ENCODE assay signal across 21 mouse cellular contexts in the genomic region with DNA sequence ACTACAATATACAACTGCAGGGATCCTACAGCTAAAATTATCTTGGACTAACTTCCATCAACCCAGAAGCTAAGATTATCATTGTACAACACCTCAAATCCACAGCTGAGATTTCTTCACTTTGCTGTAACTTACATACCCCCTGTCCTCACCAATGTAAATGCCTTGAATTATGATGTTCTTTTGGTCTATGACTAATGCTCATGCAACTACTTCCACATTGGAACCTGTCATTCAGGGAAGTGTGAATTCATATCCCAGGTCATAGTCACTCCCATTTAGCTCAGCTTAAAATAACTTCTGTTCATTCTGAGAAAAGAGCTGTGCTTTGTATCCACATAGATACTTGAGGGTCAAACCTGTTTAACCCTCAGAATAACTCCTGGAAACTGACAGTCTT.
"Had no signal": no experiment of that assay in that cellular context is flagged by ENCODE, and none has a peak within 500 bp of the region (broad histone marks: within the 10 kb centered on the region; RNA-seq: fewer than 3 reads in every experiment).

No protein-coding gene starts in this region.

- H3K36me3 ChIP-seq: limb, embryonic 10.5 days; limb, embryonic 13.5 days; liver, embryonic 12.5 days; liver, embryonic 15.5 days; lung, embryonic 15.5 days; neural tube, embryonic 12.5 days; neural tube, embryonic 15.5 days; stomach, embryonic 15.5 days had no signal

- H3K9me3 ChIP-seq: limb, embryonic 10.5 days; limb, embryonic 13.5 days; liver, embryonic 12.5 days; liver, embryonic 15.5 days; lung, embryonic 15.5 days; neural tube, embryonic 12.5 days; neural tube, embryonic 15.5 days; stomach, embryonic 15.5 days had no signal

- H3K4me1 ChIP-seq: limb, embryonic 10.5 days; limb, embryonic 13.5 days; liver, embryonic 12.5 days; liver, embryonic 15.5 days; lung, embryonic 15.5 days; neural tube, embryonic 12.5 days; neural tube, embryonic 15.5 days; stomach, embryonic 15.5 days had no signal

- H3K27ac ChIP-seq: kidney, postnatal 0 days; layer of hippocampus, adult 2 months; limb, embryonic 10.5 days; limb, embryonic 13.5 days; liver, embryonic 12.5 days; liver, embryonic 15.5 days; lung, embryonic 15.5 days; neural tube, embryonic 12.5 days; neural tube, embryonic 15.5 days; stomach, embryonic 15.5 days had no signal

- H3K4me2 ChIP-seq: limb, embryonic 13.5 days; liver, embryonic 12.5 days; liver, embryonic 15.5 days; lung, embryonic 15.5 days; midbrain, embryonic 11.5 days; neural tube, embryonic 12.5 days; neural tube, embryonic 15.5 days; stomach, embryonic 15.5 days had no signal

- H3K4me3 ChIP-seq: layer of hippocampus, adult 2 months; limb, embryonic 10.5 days; limb, embryonic 13.5 days; liver, embryonic 12.5 days; liver, embryonic 15.5 days; lung, embryonic 15.5 days; neural tube, embryonic 12.5 days; neural tube, embryonic 15.5 days; stomach, embryonic 15.5 days had no signal

- ATAC-seq: liver, embryonic 12.5 days had no signal

- H3K9ac ChIP-seq: limb, embryonic 13.5 days; liver, embryonic 12.5 days; liver, embryonic 15.5 days; lung, embryonic 15.5 days; neural tube, embryonic 12.5 days; neural tube, embryonic 15.5 days; stomach, embryonic 15.5 days had no signal

- DNase-seq: kidney, postnatal 25 days; layer of hippocampus, adult 9-11 months; liver; lung, adult 18-20 months; lung, postnatal 10 days; lung, postnatal 4 days; midbrain, embryonic 14.5 days; right cerebral cortex, postnatal 25 days; spleen, adult 18-20 months; thymus, postnatal 25 days had no signal

- H3K27me3 ChIP-seq: limb, embryonic 13.5 days; liver, embryonic 12.5 days; liver, embryonic 15.5 days; lung, embryonic 15.5 days; neural tube, embryonic 12.5 days; neural tube, embryonic 15.5 days; stomach, embryonic 15.5 days had no signal
